Mouse (Mus musculus) kidney, postnatal 10 days (tissue): Measurements from ENCODE around the gene Eif3b.

Experiments used
- DNase-seq: peaks from one replicate; pipeline ENCODE4 v3.0.0; 2021; ENCODE audit warnings: mixed read lengths

Eif3b gene

GRCm38 (mm10) chr5:140418489-140419441 is at the start of gene Eif3b:
Gene Eif3b, plus strand, starts transcription at chr5:140419328.
- DNase-seq, result peak; percentile 94

- no peak for DNase-seq
Observed at GRCm38 (mm10) chr5:140369466-140369865, 49.7 kb upstream of the Eif3b start.

GRCm38 (mm10) chr5:140370446-140371254 is 48.5 kb upstream of the Eif3b start:
- DNase-seq, result peak; percentile 54

- DNase-seq, result no peak
Observed at GRCm38 (mm10) chr5:140371671-140372070, 47.5 kb upstream of the Eif3b start.

DNA sequence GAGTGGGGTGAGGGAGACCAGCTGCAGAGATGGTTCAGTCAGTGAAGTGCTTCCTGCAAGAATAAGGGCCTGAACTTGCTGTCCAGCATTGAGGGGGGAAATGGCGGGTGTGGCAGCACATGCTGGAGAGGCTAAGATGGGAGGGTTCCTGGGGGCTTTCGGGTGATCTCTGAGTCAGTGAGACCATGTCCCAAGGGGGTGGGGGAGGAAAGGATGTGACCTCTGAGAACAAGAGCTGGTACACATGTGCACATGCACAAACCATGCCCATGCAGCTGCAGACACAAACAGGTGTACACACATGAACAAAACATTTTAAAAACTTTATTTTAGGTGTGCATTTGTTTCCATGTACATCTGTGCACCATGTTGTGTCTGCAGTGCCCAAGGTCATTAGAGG is 45.4 kb upstream of the Eif3b start:
- no peak for DNase-seq

GRCm38 (mm10) chr5:140374226-140374625 is 44.9 kb upstream of the Eif3b start:
- no peak for DNase-seq

DNA sequence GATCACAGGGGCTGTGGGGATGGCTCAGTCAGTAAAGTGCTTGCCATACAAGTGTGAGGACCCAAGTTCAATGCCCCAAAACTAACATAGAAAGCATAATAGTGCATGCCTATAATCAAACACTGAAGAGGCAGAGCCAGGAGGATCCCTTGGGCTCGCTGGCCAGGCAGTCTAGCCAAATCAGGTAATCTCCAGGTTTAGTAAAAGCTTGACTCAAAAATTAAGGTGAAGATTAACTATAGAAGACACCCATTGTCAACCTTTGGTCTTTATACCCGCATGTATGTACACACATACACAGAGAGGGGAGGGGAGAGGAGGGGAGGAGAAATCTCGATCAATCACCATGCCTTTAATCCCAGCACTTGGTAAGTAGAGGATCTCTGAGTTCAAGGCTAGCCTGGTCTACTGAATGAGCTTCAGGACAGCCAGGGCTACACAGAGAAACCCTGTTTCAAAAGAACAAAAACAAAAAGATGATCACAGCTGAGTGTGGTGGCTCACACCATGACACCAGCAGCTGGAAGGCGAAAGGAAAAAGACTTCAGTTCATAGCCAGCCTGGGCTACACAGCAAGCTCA is 43.8 kb upstream of the Eif3b start:
- no peak for DNase-seq

GRCm38 (mm10) chr5:140378121-140378853 is 40.8 kb upstream of the Eif3b start:
- peak; percentile 67 for DNase-seq

GRCm38 (mm10) chr5:140379299-140379698 is 39.8 kb upstream of the Eif3b start:
- DNase-seq, result no peak

GRCm38 (mm10) chr5:140381156-140381555 is 38.0 kb upstream of the Eif3b start:
- no peak for DNase-seq

GRCm38 (mm10) chr5:140382688-140383087 is 36.4 kb upstream of the Eif3b start:
- no peak for DNase-seq

DNA sequence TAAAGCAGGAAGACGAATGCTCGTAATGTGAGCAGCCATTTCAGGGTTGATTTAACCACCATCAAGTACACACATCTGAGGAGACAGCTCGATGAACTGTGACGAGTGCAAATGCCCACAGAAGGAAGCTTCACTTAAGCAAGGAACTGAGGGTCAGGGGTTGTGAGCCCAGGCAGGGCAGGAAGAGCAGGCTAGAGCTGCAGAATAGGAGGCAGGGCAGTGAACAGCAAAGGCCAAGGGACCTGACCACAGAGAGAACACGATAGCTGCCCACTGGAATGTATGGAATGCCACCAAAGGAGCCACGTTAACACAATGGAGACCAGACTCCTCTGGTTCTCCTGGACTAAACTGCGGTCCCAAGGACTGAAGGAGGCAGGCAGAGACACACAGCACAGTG is 35.6 kb upstream of the Eif3b start:
- DNase-seq, result peak; percentile 54

DNA sequence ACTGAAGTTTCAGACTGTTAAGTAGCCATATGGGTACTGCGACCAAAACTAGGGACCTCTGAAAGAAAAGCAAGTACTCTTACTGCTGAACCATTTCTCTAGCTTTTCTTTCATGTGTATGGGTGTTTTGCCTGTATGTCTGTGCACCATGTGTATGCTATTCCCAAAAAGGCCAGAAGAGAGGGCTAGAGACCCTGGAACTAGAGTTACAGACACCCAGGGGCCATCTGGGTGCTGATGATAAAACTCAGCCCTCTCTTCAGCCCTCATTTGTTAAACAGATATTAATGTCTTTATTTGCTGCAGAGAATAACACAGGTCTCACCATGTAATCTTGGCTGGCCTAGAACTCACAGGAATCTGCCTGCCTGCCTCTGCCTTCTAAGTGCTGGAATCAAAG is 34.7 kb upstream of the Eif3b start:
- no peak for DNase-seq

- no peak for DNase-seq
Observed at GRCm38 (mm10) chr5:140387236-140387635, 31.9 kb upstream of the Eif3b start.

DNA sequence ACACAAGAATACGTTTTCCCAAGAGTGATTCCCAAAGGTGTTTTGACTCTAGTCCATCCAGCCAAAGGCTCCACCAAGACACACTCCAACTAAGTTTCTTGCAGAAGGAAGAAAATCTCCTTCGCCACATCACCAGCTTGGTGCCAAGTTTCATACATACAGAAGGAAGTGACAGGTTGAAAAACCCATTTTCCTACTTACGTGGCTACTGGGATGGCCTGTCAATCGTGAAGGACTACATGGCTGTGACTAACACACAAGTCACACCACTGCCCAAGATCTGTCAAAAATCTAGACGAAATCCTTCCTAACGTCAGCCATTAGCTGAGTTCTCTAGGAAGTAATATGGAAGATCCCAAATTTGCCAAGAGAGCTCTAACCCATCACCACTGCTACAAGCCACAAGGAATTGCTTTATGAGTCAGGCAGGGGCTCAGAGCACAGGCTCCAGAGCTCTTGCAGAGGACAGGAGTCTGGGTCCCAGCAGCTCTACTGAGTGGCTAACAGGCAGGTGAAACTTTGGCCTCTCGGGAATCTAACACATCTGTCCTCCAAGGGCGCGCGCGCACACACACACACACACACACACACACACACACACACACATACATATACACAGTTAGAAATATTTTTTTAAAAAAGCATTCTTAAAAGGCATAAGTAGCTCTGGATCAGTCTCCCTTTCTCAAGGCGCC is 31.2 kb upstream of the Eif3b start:
- no peak for DNase-seq

DNA sequence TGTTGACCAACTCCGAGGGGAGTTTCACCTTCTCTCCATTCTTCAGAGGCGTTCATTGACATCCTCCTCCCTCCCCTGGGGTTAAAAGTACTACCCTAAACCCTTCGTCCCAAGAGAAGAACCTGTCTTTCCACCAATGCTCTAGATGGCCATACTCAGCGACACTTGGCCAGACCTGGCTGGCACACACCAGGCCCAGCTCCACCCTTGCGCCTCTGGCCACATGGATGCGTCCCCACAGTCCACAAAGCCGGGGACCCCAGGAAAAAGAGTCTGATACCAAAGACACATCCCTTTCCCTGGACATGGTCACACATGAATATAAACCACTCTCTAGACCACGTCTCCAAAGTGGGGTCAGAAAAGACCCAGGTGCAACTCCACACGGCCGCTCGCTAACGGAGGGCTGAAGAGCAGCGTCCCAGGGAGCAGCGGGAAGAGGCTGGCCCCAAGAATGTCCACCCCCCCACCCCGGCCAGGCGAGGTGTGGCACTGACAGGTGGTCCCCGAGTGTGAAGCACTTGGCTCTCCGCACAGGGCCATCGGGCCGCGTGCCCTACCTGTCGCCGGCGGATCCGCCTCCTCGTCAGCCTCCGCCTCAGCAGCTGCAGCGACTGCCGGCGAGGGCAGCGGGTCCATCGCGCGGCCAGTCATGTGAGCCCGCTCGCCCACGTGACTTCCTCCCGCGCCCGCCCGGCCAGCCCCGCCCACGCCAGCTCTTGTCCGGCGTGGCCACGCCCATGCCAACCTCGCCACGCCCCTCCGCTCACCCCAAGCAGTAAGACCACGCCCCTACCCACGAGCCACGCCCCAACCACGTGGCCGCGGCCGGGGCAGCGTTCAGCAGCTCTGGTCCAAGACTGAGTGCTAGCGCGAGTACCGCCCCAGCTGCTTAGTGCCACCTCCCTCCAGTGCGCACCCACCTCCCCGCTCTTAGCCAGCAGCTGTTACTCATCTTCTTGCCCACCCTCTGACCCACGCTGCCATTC is 30.2 kb upstream of the Eif3b start, which contains the start of gene Snx8:
Gene Snx8 (minus strand): TSS at position 675 of the 989 bp plus-strand sequence.
- peak; percentile 100 for DNase-seq

DNA sequence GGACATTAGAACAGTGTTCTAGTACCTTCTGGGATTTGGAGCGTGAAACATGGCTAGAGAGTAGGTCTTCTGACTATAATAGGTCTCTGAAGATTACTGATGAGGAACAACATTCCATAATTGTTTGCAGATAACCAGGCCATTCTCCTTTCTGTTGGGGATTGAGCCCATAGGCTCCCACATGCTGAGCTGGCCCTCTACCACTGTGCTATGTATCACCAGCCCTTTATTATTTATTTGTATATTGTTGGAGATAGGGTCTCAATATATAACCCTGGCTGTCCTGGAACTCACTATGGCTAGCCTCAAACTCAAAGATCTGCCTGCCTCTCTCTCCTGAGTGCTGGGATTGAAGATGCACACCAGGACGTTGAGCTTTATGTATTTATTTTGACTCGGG is 29.5 kb upstream of the Eif3b start:
- DNase-seq, result no peak

DNA sequence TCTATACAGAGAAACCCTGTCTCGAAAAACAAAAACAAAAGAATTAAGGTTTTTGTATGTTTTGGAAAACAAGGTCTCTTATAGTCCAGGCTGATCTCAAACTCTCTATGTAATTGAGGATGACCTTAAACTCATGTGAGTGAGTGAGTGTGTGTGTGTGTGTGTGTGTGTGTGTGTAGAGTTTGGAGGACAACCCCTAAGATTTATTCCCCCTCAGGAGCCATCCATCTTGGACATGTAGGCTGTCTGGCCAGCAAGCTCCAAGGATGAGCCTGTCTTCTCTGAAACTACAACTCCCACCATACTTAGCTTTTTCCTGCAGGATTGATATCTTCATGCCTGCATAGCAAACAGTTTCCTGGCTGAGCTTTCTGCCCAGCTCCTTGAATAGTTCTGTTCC is 27.7 kb upstream of the Eif3b start:
- no peak for DNase-seq

- no peak for DNase-seq
Observed at GRCm38 (mm10) chr5:140391981-140392380, 27.1 kb upstream of the Eif3b start.

DNA sequence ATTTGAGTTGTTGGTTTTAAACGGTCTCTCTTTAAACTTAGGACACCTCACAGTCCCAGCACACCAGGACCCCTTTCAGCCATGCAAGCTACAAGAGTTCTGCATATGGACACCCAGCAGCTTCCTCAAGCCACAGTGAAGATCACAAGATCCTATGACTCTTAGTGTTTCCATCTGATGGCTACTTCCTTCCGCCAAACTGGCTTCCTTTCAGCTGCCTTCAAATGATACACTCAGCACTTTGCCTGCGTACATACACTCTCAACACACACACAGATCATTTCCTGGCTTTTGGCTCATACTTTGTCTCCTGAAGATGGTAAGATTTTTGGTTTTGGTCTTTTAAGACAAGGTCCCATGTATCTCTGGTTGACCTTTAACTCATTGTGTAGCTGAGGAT is 26.4 kb upstream of the Eif3b start:
- no peak for DNase-seq
